Mouse (Mus musculus): ENCODE measurements at regions not wholly inside any gene's neighbourhood (a gene's known extent, or its start where the extent isn't known, plus 50 kb on each side); places are given as distances from the start of the nearest gene placed in this dataset.

DNA sequence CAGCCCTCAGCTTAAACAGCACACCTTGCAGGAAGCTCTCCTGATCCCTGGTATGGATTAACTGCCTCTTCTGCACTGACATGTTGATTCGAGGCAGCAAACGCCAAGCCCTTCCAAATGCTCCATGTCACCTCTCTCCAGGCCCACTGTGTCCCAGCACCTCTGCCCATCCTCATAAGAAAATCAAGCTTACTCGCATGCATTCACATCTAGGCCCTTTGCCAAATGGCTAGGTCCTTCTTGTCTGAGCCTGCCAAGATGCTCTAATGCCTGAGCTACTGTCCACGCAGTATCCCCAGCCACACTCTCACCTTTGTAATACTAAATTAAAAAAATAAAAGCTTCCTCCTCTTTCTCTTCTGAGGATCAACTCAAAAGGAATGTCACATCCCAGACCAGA lies 588.7 kb upstream of the Cdh11 start:
- no peak for TF ChIP-seq CTCF (IDR thresholded peaks at IDR 0.05; ENCODE audit: low read depth)
- no peak for TF ChIP-seq EP300 (IDR thresholded peaks at IDR 0.05; ENCODE audit: low read depth)
- Histone ChIP-seq H3K4me3 (ENCODE audit: low read depth, low read length) (no peak overlapping the region), H3K4me1 (ENCODE audit: control insufficient read depth, insufficient read depth) (no peaks in the 10 kb centered on the region), H3K36me3 (replicated peaks; ENCODE audit: control insufficient read depth, insufficient read depth, low read length) (no peaks in the 10 kb centered on the region), H3K27me3 (ENCODE audit: control insufficient read depth, insufficient read depth, low read length) (no peaks in the 10 kb centered on the region), H3K27ac (ENCODE audit: low read depth) (no peak overlapping the region), H3K4me2 (ENCODE audit: low read depth, low read length) (no peak overlapping the region), H3K9ac (replicated peaks; ENCODE audit: low read depth, low read length) (no peak overlapping the region), H3K9me3 (replicated peaks; ENCODE audit: control insufficient read depth, low read length) (no peaks in the 10 kb centered on the region)
- no peak for DNase-seq (ENCODE audit: low spot score)
- no peak for ATAC-seq (ENCODE audit: insufficient read depth, low read depth)
- WGBS = 54% methylated on average over 4 of the region's 4 CpGs

DNA sequence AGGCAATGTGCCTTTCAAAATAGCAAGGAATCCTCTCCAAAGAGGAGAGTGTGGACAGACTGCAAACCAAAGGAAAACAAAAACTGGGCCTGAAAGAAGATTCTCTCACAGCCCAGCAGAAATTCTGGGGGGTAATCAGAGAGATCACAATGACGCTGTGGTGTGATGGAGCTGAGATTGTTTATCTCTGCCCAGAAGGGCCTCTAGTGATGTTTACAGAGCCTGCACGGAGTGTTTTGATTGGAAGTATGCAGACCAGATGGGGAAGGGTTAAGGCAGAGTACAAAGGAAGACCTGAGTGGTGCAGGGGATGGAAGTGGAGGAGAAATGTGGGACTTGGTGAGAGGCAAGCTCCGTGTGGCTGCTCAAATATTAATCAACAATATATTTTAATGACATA lies 593.1 kb upstream of the Cdh11 start:
- Histone ChIP-seq H3K4me2 (ENCODE audit: low read depth, low read length) (no peak overlapping the region), H3K4me3 (ENCODE audit: low read depth, low read length) (no peak overlapping the region), H3K27ac (ENCODE audit: low read depth) (no peak overlapping the region), H3K9me3 (replicated peaks; ENCODE audit: control insufficient read depth, low read length) (no peaks in the 10 kb centered on the region), H3K9ac (replicated peaks; ENCODE audit: low read depth, low read length) (no peak overlapping the region), H3K36me3 (replicated peaks; ENCODE audit: control insufficient read depth, insufficient read depth, low read length) (no peaks in the 10 kb centered on the region), H3K27me3 (ENCODE audit: control insufficient read depth, insufficient read depth, low read length) (no peaks in the 10 kb centered on the region), H3K4me1 (ENCODE audit: control insufficient read depth, insufficient read depth) (no peaks in the 10 kb centered on the region)
- no peak for ATAC-seq (ENCODE audit: insufficient read depth, low read depth)
- whole genome bisulfite sequencing = 28% methylated on average over 3 of the region's 3 CpGs
- no peak for DNase-seq (ENCODE audit: low spot score)
- TF ChIP-seq CTCF (IDR thresholded peaks at IDR 0.05; ENCODE audit: low read depth) (no peak), EP300 (IDR thresholded peaks at IDR 0.05; ENCODE audit: low read depth) (no peak)

DNA sequence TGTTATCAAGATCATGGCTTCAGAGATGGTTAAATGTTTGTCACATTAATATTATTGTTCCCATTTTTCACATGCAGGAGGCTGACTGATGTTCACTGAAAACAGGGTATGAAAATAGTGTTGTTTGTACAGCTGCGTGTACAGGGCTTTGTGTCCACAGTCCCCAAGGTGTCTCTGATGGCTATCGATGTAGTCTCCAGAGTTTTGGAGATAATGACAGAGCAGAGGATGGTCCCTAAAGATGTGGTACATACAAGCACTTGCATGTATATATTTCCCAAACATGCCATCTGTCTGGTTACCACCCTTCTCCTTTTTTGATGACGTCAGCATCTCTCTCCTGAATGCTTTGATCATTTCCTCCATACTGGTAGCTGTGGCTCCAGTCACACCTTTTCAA lies 596.1 kb upstream of the Cdh11 start:
- TF ChIP-seq CTCF (IDR thresholded peaks at IDR 0.05; ENCODE audit: low read depth) (no peak), EP300 (IDR thresholded peaks at IDR 0.05; ENCODE audit: low read depth) (no peak)
- H3K9me3 ChIP-seq (replicated peaks; ENCODE audit: control insufficient read depth, low read length) = no peaks in the 10 kb centered on the region
- no peaks in the 10 kb centered on the region for H3K4me1 ChIP-seq (ENCODE audit: control insufficient read depth, insufficient read depth)
- WGBS = 67% methylated on average over 3 of the region's 3 CpGs
- DNase-seq (ENCODE audit: low spot score) (no peak), ATAC-seq (ENCODE audit: insufficient read depth, low read depth) (no peak)
- H3K27me3 ChIP-seq (ENCODE audit: control insufficient read depth, insufficient read depth, low read length) = no peaks in the 10 kb centered on the region
- no peaks in the 10 kb centered on the region for H3K36me3 ChIP-seq (replicated peaks; ENCODE audit: control insufficient read depth, insufficient read depth, low read length)
- no peak overlapping the region for H3K4me2 ChIP-seq (ENCODE audit: low read depth, low read length)
- no peak overlapping the region for H3K27ac ChIP-seq (ENCODE audit: low read depth)
- no peak overlapping the region for H3K9ac ChIP-seq (replicated peaks; ENCODE audit: low read depth, low read length)
- H3K4me3 ChIP-seq (ENCODE audit: low read depth, low read length) = no peak overlapping the region

DNA sequence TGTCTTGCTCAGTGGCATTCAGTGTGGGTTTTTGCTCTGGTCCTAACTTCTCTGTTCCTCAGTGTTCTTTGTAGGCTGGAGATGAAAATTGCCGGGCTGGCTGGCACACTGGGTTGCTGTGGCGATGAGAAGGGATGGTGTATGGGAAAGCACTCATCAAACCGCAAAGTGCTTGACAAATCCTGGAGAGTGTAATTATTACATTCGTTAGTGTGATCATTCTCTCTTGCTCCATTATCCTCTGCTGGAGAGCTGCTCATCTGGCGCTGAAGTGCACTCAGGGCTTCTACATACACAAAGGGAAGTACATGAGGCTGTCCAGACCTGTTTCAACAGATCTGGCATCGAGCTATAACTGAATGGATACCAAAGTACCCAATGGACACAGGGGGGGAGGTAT lies 605.9 kb upstream of the Cdh11 start:
- no peak for ATAC-seq (ENCODE audit: insufficient read depth, low read depth)
- 75% methylated on average over 6 of the region's 6 CpGs for WGBS
- H3K4me3 ChIP-seq (ENCODE audit: low read depth, low read length) = no peak overlapping the region
- no peaks in the 10 kb centered on the region for H3K9me3 ChIP-seq (replicated peaks; ENCODE audit: control insufficient read depth, low read length)
- no peak overlapping the region for H3K9ac ChIP-seq (replicated peaks; ENCODE audit: low read depth, low read length)
- TF ChIP-seq EP300 (IDR thresholded peaks at IDR 0.05; ENCODE audit: low read depth) (no peak), CTCF (IDR thresholded peaks at IDR 0.05; ENCODE audit: low read depth) (no peak)
- H3K27me3 ChIP-seq (ENCODE audit: control insufficient read depth, insufficient read depth, low read length) = no peaks in the 10 kb centered on the region
- H3K36me3 ChIP-seq (replicated peaks; ENCODE audit: control insufficient read depth, insufficient read depth, low read length) = no peaks in the 10 kb centered on the region
- no peak overlapping the region for H3K4me2 ChIP-seq (ENCODE audit: low read depth, low read length)
- no peaks in the 10 kb centered on the region for H3K4me1 ChIP-seq (ENCODE audit: control insufficient read depth, insufficient read depth)
- DNase-seq (ENCODE audit: low spot score) = no peak
- H3K27ac ChIP-seq (ENCODE audit: low read depth) = no peak overlapping the region

DNA sequence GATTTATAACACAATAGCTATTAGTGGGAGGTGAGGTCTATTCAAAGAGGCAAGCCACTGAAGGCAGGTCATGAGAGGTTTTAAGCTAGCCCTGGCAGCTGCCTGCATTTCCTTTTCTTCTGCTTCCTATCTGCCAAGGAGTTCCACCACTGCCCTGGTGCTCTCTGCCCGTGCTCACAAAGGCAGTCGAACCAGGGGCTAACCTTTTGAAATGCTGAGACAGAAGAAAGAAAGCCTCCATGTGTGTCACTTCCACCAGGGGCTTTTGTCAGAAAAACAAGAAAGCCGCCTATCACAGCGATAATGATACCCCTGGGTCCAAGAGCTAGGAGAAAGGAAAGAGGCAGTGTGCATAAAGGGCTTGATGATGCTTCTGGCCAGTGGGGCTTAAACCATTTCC lies 609.9 kb upstream of the Cdh11 start:
- WGBS = 34% methylated on average over 4 of the region's 4 CpGs
- TF ChIP-seq CTCF (IDR thresholded peaks at IDR 0.05; ENCODE audit: low read depth) (no peak), EP300 (IDR thresholded peaks at IDR 0.05; ENCODE audit: low read depth) (no peak)
- no peak for DNase-seq (ENCODE audit: low spot score)

DNA sequence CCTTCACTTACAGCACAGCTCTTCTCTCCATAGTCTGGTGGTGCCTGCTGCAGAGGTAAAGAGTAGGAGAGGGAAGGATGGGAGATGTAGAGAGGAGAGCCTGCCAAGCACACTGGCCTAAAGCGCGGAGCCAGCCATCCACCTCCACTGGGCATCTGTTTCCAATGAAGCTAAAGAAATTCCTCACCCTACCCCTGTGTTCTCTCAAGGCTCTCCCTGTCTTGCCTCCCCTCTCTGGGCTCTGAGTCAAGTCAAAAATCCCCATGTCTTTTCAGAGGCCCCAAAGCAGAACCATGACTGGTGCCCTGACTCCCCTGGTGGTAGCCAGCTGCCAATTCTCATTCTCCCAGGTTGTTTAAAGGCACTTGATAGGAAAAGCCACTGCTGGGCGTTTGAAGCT lies 612.7 kb upstream of the Cdh11 start:
- DNase-seq (ENCODE audit: low spot score) = no peak
- WGBS = 62% methylated on average over 3 of the region's 3 CpGs
- Histone ChIP-seq H3K9me3 (replicated peaks; ENCODE audit: control insufficient read depth, low read length) (no peaks in the 10 kb centered on the region), H3K36me3 (replicated peaks; ENCODE audit: control insufficient read depth, insufficient read depth, low read length) (no peaks in the 10 kb centered on the region), H3K4me2 (ENCODE audit: low read depth, low read length) (no peak overlapping the region), H3K27me3 (ENCODE audit: control insufficient read depth, insufficient read depth, low read length) (no peaks in the 10 kb centered on the region), H3K4me1 (ENCODE audit: control insufficient read depth, insufficient read depth) (no peaks in the 10 kb centered on the region), H3K9ac (replicated peaks; ENCODE audit: low read depth, low read length) (no peak overlapping the region), H3K27ac (ENCODE audit: low read depth) (no peak overlapping the region), H3K4me3 (ENCODE audit: low read depth, low read length) (no peak overlapping the region)
- TF ChIP-seq EP300 (IDR thresholded peaks at IDR 0.05; ENCODE audit: low read depth) (no peak), CTCF (IDR thresholded peaks at IDR 0.05; ENCODE audit: low read depth) (no peak)
- ATAC-seq (ENCODE audit: insufficient read depth, low read depth) = no peak

More for the DNA sequence above, 609.9 kb upstream of the Cdh11 start:
- H3K4me1 ChIP-seq (ENCODE audit: control insufficient read depth, insufficient read depth) = no peaks in the 10 kb centered on the region
- no peaks in the 10 kb centered on the region for H3K27me3 ChIP-seq (ENCODE audit: control insufficient read depth, insufficient read depth, low read length)
- H3K27ac ChIP-seq (ENCODE audit: low read depth) = no peak overlapping the region
- ATAC-seq (ENCODE audit: insufficient read depth, low read depth) = no peak
- H3K36me3 ChIP-seq (replicated peaks; ENCODE audit: control insufficient read depth, insufficient read depth, low read length) = no peaks in the 10 kb centered on the region
- no peak overlapping the region for H3K9ac ChIP-seq (replicated peaks; ENCODE audit: low read depth, low read length)
- no peak overlapping the region for H3K4me2 ChIP-seq (ENCODE audit: low read depth, low read length)
- no peaks in the 10 kb centered on the region for H3K9me3 ChIP-seq (replicated peaks; ENCODE audit: control insufficient read depth, low read length)
- H3K4me3 ChIP-seq (ENCODE audit: low read depth, low read length) = no peak overlapping the region
